Mouse (Mus musculus): Measurements from ENCODE around the gene Ksr1. TPM values are rescaled to one million over a fixed set of nuclear protein-coding genes. Genes with fewer than 3 reads are reported as not detected.

Gene Ksr1
- polyA plus RNA-seq, 1 experiment from 2014 or later = 3.7 TPM

DNA sequence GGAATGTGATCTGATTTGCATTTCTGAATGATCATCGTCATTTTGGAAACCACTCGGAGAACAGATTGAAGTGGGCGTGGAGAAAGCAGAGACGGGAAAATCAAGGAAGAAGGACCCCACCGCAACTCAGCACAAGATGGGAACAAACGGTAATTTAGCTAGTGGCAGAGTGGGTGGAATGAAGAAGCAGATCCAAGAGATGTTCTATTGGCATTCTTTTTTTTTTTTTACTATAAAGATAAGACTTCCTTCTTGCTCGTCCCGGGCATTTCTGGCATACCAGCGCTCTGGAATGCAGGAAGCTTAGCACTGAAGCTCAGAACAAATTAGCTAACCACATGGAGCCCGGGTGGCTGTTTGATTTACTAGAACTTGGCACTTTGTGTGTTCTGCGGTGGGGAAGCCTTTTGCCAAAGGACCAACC, 63.2 kb downstream of the Ksr1 start:
- Histone ChIP-seq H3K9ac (no peak overlapping the region), H3K4me2 (replicated peaks) (no peak overlapping the region), H3K27ac (no peak overlapping the region), H3K4me1 (0 out of 2 replicates have a peak, but pooled peaks cover 10% of the 10 kb centered on the region), H3K27me3 (replicated peaks) (no peaks in the 10 kb centered on the region), H3K4me3 (no peak overlapping the region), H3K9me3 (no peaks in the 10 kb centered on the region), H3K36me3 (no peaks in the 10 kb centered on the region)
- ATAC-seq (ENCODE audit: low FRiP score, low read depth) = no peak
- 78% methylated on average over 11 of the region's 11 CpGs for WGBS

DNA sequence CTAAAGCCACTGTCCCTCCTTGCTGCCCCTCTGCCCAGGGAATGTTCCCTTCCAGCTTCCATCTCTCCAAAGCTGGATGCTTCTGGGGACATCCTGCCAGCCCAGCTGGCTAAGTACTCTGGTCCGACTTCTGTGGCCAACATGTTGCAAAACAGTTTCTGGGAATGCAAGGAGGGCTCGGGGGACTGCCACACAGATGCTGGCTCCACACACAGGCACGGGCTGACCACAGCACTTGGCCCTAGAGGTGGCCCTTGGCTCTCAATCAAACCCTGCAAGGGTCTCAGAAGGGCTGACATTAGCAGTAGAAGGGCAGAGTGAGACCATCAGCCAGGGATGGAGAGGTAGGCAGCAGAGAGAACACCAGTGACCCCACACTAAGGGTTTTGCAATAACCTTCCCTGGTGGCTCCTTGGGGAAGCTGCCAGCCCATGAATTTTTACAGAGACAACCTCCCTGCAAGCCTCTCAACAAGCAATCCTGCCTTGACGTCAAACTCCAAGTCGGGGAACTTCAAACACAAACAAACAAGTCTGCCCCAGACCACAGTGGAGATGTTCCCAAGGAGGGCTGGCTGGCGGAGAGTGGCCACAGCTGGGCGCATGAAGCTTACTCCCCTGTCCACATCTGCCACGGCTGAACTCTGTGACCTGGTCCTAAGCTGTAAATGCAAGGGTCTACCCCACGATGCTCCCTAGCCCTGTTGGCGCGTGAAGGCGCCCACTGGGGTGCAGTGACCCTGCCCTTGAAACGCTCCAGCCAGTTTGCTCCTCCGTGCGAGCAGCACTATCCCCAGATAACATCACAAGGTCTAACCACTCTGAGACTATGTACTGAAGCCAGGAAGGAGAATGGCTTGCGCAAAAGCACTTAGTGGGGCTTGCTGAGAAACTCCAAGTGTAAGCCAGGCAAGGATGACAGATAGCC, 65.0 kb downstream of the Ksr1 start:
- WGBS = 75% methylated on average over 16 of the region's 16 CpGs
- Histone ChIP-seq H3K4me1 (0 out of 2 replicates have a peak, but pooled peaks cover 10% of the 10 kb centered on the region), H3K27me3 (replicated peaks) (no peaks in the 10 kb centered on the region), H3K9me3 (no peaks in the 10 kb centered on the region), H3K4me3 (no peak overlapping the region), H3K4me2 (replicated peaks) (no peak overlapping the region), H3K36me3 (no peaks in the 10 kb centered on the region), H3K27ac (no peak overlapping the region), H3K9ac (no peak overlapping the region)
- ATAC-seq (ENCODE audit: low FRiP score, low read depth) = no peak

DNA sequence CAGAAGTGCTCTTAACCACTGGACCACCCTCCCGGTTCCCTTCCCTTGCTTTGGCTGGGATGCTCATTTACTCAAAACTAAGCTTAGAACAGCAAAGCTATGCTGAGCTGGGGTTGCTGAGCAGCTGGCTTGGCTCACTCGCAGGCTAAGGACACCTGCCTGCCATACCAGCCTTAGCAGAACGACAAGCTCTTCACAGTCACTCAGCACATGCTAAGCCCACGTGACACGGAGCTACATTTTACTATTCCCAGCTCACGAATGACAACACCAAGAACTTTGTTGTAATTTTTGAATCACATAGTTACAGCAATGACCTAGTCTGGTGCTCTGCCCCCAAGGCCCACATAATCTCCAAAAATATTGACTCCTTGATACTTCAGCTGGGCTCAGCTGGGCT, 66.1 kb downstream of the Ksr1 start:
- no peak for ATAC-seq (ENCODE audit: low FRiP score, low read depth)
- Histone ChIP-seq H3K4me2 (replicated peaks) (no peak overlapping the region), H3K27ac (no peak overlapping the region), H3K4me1 (peaks cover 16% of the 10 kb centered on the region; the same call in 1 of the 2 replicates), H3K9ac (no peak overlapping the region), H3K4me3 (no peak overlapping the region), H3K36me3 (no peaks in the 10 kb centered on the region), H3K27me3 (replicated peaks) (no peaks in the 10 kb centered on the region), H3K9me3 (no peaks in the 10 kb centered on the region)
- WGBS = 89% methylated on average over 6 of the region's 6 CpGs

DNA sequence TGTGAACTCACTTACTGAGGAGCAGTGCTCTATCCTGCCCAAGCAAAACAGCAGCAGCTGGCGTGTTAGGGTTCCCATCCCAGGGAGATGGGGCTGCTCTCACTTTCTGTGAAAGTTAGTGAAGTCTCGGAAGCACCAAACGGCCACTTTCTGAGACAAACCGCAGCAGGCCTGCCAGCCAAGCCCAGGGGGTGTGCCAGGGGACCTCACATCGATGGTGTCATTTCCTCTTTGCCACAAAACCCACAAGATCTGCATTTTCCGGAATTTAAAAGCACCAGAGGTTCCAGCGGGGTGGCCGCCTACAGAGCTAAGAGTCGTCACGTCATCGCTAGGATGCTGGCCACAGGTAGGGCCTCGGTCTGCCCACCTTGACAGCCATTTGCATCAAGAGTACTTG, 69.7 kb downstream of the Ksr1 start:
- Histone ChIP-seq H3K27ac (no peak overlapping the region), H3K27me3 (replicated peaks) (no peaks in the 10 kb centered on the region), H3K9me3 (no peaks in the 10 kb centered on the region), H3K36me3 (0 out of 2 replicates have a peak, but pooled peaks cover 2% of the 10 kb centered on the region), H3K4me1 (peaks cover 14% of the 10 kb centered on the region; the same call in 1 of the 2 replicates), H3K9ac (no peak overlapping the region), H3K4me3 (no peak overlapping the region), H3K4me2 (replicated peaks) (no peak overlapping the region)
- ATAC-seq (ENCODE audit: low FRiP score, low read depth) = no peak
- 82% methylated on average over 12 of the region's 12 CpGs for WGBS

DNA sequence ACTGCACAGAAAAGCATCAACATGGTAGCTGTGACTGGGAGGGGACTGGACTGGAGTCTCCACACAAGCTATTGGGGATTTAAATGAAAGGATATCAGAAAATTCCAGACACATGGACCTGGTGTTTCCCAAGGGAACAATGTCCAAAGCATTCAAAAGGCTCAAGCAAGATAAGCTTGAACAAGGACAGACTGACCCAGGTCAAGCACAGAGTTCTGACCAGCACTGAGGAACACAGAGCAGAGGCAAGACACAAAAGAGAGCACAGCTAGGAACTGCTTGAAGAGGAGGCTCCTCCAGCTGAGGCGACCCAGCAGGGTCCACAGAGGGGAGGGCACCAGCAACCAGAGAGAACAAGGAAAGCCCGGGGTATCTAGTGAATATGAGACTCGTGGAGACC, 71.2 kb downstream of the Ksr1 start:
- Histone ChIP-seq H3K27ac (no peak overlapping the region), H3K27me3 (replicated peaks) (no peaks in the 10 kb centered on the region), H3K4me2 (replicated peaks) (no peak overlapping the region), H3K9ac (no peak overlapping the region), H3K9me3 (no peaks in the 10 kb centered on the region), H3K4me1 (peaks cover 6% of the 10 kb centered on the region; the same call in 1 of the 2 replicates), H3K4me3 (no peak overlapping the region), H3K36me3 (0 out of 2 replicates have a peak, but pooled peaks cover 2% of the 10 kb centered on the region)
- WGBS = 61% methylated on average over 3 of the region's 3 CpGs
- ATAC-seq (ENCODE audit: low FRiP score, low read depth) = no peak

DNA sequence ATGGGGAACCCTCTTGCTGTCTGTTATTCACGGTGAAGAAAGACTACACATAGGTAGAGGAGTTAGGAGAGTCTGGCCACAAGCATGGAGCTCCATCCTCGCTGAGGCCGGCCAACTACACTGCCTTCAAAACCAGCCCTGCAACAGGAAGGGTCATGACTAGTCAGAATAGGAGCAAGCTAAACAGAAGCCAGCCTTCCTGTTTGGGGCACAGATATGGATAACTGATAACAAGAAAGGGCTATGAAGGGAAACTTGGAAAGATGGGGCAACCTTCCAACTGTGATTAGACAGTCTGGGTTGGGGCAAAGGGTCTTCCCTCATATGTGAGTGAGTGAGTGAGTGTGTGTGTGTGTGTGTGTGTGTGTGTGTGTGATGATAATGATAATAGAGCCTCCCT, 71.6 kb downstream of the Ksr1 start:
- WGBS = 97% methylated on average over 3 of the region's 3 CpGs
- no peak for ATAC-seq (ENCODE audit: low FRiP score, low read depth)
- no peak overlapping the region for H3K4me3 ChIP-seq

DNA sequence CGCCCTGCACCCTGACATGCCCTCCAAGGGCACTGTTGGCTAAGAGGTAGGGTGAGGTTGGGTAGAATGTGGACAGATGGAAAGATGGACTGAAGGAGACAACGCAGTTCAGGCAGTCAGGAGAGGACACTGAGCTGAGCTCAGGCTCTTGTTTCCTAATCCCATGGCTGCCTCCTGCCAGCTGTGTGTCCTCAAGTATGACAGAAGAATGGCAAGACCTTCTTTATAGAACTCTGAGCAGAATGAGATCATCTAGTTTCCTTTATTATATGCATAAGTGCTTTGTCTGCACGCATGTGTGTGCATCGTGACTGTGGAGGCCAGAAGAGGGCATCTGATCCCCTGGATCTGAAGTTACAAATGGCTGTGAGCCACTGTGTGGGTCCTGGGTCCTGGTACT, 72.6 kb downstream of the Ksr1 start:
- no peak overlapping the region for H3K27ac ChIP-seq
- no peak overlapping the region for H3K4me2 ChIP-seq (replicated peaks)
- H3K9ac ChIP-seq = no peak overlapping the region
- no peak for ATAC-seq (ENCODE audit: low FRiP score, low read depth)
- peaks cover 6% of the 10 kb centered on the region; the same call in 1 of the 2 replicates for H3K4me1 ChIP-seq
- H3K27me3 ChIP-seq (replicated peaks) = no peaks in the 10 kb centered on the region
- 94% methylated on average over 4 of the region's 4 CpGs for WGBS
- no peak overlapping the region for H3K4me3 ChIP-seq
- no peaks in the 10 kb centered on the region for H3K9me3 ChIP-seq
- 0 out of 2 replicates have a peak, but pooled peaks cover 2% of the 10 kb centered on the region for H3K36me3 ChIP-seq

More for the DNA sequence above, 71.6 kb downstream of the Ksr1 start:
- H3K27ac ChIP-seq = no peak overlapping the region
- H3K36me3 ChIP-seq = 0 out of 2 replicates have a peak, but pooled peaks cover 2% of the 10 kb centered on the region
- peaks cover 6% of the 10 kb centered on the region; the same call in 1 of the 2 replicates for H3K4me1 ChIP-seq
- no peaks in the 10 kb centered on the region for H3K27me3 ChIP-seq (replicated peaks)
- no peak overlapping the region for H3K9ac ChIP-seq
- H3K4me2 ChIP-seq (replicated peaks) = no peak overlapping the region
- no peaks in the 10 kb centered on the region for H3K9me3 ChIP-seq

DNA sequence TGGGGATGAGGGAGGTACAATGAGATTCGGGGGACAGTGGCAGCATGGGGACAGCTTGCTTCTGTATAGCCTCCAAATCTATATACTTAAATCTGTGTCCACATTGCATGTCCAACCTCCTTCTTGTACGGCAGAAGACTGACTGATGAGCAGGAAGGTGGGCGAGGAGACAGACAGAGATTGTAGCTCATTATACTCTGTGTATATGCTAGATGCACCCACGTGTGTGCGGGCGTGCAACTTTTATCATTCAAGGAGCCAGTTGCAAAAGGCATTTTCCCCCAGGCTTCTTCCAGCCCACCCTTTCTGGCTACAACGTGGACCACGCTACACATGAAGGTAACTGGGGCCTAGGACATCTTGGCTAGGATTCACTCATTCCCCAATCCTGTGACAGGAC, 74.1 kb downstream of the Ksr1 start:
- peaks cover 6% of the 10 kb centered on the region; the same call in 1 of the 2 replicates for H3K4me1 ChIP-seq
- no peak overlapping the region for H3K4me2 ChIP-seq (replicated peaks)
- 0 out of 2 replicates have a peak, but pooled peaks cover 2% of the 10 kb centered on the region for H3K36me3 ChIP-seq
- no peak overlapping the region for H3K4me3 ChIP-seq
- no peak for ATAC-seq (ENCODE audit: low FRiP score, low read depth)
- WGBS = 91% methylated on average over 8 of the region's 8 CpGs
- no peak overlapping the region for H3K27ac ChIP-seq
- H3K9ac ChIP-seq = no peak overlapping the region
- H3K27me3 ChIP-seq (replicated peaks) = no peaks in the 10 kb centered on the region
- no peaks in the 10 kb centered on the region for H3K9me3 ChIP-seq

DNA sequence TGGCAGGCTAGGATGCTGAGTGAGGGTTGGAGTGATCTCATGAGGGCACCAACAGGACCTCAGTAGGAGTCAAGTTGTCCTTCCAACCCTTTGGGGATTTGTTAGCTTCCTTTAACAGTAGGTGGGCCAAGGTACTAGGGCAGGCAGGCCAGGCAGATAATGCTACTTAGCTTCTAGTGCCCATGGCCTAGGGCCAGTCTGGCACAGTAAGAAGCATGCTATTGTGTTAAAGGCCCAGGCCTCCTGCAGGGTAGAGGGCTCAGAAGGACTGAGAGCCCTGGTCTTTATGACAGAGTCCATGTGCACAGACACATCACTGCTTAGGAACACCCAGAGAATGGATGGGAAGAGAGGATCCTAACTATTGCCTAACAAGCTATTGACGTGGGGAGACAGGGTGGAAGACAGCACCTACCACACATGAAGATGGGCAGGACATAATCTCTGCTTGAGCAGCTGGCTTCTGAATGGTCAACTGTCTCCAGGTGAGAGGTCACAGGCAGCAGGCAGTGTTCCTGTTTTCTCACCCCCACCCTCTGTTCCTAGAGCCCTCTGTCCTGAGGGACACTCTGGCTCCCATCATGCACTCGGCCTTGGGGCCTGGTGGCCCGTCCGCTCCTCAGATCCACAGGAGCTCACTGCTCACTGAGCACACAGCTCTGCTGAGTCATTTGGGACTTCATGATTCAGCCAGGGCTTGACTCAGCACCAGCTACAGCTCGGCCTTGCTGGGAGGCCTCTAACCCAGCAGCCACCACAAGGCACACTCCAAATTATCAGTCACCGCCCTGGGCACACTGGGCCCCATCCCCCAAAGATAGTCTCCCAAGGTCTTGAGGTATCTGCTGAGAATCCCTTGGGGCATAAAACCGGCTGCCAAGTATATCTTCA, 74.9 kb downstream of the Ksr1 start:
- no peak for ATAC-seq (ENCODE audit: low FRiP score, low read depth)
- Histone ChIP-seq H3K27me3 (replicated peaks) (no peaks in the 10 kb centered on the region), H3K9ac (no peak overlapping the region), H3K9me3 (no peaks in the 10 kb centered on the region), H3K36me3 (0 out of 2 replicates have a peak, but pooled peaks cover 2% of the 10 kb centered on the region), H3K4me1 (peaks cover 6% of the 10 kb centered on the region; the same call in 1 of the 2 replicates), H3K4me2 (replicated peaks) (no peak overlapping the region), H3K27ac (no peak overlapping the region), H3K4me3 (no peak overlapping the region)
- 81% methylated on average over 7 of the region's 7 CpGs for WGBS

DNA sequence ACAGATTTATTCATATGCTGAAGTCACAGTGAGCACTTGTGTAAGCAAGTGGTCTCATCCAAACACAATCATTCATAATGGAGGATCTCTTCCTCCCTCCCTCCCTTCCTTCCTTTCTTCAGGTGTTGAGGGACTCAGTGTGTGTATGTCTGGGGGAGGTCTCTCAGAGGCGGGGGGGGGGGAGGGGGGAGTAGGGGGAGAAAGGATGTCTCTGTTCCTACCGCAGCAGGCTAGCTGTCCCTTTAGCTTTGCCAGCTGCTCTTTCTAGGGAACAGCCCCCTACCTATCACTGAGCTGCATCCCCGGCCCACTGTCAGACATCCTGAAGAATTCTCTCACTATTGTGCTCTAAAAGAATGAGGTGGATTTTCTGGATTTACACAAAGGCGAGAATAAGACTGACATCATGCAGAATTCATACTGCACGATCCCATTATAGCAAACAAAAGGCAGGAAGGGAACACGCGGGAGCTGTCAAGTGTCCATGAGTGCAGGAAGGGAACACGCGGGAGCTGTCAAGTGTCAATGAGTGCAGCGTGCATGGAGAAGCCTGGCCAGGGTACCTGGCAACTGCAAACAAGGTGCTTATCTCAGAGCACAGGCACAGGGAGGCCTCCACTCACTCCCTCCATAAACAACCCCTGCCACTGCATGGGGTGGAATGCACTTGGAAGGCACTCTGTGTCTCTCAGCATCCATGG, 76.6 kb downstream of the Ksr1 start:
- Histone ChIP-seq H3K4me2 (replicated peaks) (no peak overlapping the region), H3K9me3 (no peaks in the 10 kb centered on the region), H3K4me3 (no peak overlapping the region), H3K27me3 (replicated peaks) (no peaks in the 10 kb centered on the region), H3K9ac (no peak overlapping the region), H3K36me3 (0 out of 2 replicates have a peak, but pooled peaks cover 2% of the 10 kb centered on the region), H3K4me1 (peaks cover 6% of the 10 kb centered on the region; the same call in 1 of the 2 replicates), H3K27ac (no peak overlapping the region)
- WGBS = 66% methylated on average over 10 of the region's 10 CpGs
- ATAC-seq (ENCODE audit: low FRiP score, low read depth) = no peak

DNA sequence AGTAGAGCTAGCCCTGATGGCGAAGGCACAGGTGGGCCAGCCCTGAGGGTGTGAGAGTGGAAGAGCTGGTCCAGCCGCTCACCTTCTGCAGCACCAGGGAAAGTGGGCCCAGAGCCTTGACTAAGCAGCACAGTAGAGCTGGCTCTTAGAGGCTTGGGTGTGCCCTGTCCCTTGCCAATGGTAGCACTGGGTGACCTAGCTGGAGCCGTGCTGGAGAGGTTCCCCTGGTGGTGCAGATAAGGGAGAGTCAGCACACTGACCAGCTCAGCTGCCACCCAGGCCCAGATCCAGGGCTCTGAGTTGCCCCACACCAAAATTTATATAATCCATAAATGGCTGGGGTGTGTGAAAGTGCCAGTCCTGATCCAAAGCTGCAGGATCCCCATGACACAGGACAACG, 79.0 kb downstream of the Ksr1 start:
- H3K9ac ChIP-seq = no peak overlapping the region
- H3K4me1 ChIP-seq = peaks cover 6% of the 10 kb centered on the region; the same call in 1 of the 2 replicates
- H3K4me3 ChIP-seq = no peak overlapping the region
- 94% methylated on average over 4 of the region's 4 CpGs for WGBS
- H3K27me3 ChIP-seq (replicated peaks) = no peaks in the 10 kb centered on the region
- no peak overlapping the region for H3K4me2 ChIP-seq (replicated peaks)
- no peaks in the 10 kb centered on the region for H3K36me3 ChIP-seq
- no peak for ATAC-seq (ENCODE audit: low FRiP score, low read depth)
- no peaks in the 10 kb centered on the region for H3K9me3 ChIP-seq
- no peak overlapping the region for H3K27ac ChIP-seq
